Mouse (Mus musculus): ENCODE results near the gene Fgd2.
"Not testable (repeated sequence)": the region's sequence is repeated elsewhere in the genome, so short reads cannot be mapped to it uniquely, and the experiment has no call there.

The Fgd2 gene

DNA sequence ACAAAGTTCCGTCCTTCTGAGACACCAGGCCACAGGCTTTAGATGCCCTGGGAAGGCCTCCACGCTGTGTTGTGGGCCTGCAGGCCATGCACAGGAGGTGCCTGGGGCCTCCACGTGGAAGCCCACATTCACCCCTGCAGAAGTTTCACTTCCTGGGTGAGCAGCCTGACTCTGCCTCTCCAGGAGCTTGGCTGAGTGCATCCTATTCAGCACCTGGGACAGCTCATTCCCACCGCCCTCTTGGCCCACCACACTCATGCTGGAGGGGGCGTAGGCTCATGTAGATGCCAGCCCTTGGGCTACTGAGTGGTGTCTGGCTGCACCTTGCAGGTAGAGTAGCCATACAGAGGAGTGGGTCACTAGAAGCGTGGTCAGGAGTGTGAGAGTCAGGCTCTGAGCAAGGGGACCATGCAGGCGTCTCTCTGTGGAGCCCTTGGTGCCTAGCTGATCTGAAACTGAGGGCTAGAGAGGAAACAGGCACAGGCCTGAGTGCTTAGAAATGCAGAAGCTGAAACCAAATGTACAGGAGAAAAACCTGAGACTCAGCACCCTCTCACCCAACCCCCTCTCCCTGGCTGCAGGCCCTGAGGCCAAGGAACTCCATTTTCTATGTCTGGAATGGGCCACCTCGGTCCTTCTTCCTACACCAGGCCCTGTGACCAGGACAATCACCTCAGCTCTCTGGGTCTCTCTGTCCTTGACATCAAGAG, 1.4 kb downstream of the Fgd2 start:
- peak; percentile 67 for DNase-seq (ENCODE audit: low read depth, low spot score)

DNA sequence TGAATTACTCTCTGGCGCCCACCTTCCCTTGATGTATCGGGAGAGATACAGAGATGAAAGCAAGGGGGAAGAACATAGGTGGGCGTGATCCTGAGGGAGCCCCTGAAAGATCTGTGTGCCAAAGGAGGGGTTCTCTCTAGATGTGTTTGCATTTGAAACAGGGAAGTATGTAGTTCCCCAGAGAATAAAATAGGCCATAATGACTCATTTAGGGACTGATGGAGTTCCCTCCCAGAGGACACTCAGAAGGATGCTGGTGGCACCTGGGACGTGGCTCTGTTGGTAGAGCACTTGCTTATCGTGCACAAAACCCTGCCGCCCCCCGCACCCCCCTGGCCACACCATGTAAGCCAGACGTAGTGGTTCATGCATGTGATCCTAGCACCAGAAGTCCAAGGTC, 2.4 kb downstream of the Fgd2 start:
- no peak for DNase-seq (ENCODE audit: low read depth, low spot score)

- no peak for DNase-seq (ENCODE audit: low read depth, low spot score)
These were observed 4.4 kb downstream of the Fgd2 start for GRCm38 (mm10) chr17:29365105-29365621.

GRCm38 (mm10) chr17:29368726-29369125, 8.0 kb downstream of the Fgd2 start:
- DNase-seq (ENCODE audit: low read depth, low spot score) = no peak

DNA sequence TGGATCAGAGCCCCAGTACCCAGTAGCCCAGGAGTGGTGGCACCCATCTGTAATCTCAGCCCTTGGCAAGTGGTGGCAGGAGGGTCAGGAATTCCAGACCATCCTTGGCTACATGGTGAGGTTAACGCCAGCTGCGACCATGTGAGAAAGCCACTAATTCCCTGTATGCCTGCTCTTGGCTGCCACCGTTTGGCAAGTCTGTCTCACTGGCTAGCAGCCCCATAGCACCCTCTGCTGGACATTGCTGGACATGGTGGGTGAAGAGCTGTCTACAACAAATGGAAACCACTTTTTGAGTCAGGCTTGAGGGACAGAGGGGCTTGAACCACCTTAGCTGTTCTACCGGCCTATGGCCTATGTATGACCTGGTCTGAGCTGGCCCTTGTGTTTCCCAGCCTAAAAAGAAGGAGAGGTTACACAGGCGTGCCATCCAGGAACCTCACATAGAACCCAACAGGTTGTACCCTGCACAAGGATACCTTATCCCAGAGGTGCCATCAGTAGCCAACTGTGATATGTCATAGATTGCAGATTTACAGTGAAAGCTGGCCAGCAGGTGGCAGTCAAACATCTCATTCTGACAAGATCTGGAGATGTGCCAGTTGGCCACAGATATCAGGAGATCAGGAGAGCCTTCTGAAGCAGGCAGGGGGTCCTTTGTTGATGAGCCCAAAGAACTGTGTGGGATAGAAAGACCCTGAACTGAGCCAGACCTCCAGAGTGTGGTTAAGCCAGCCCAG, 10.4 kb downstream of the Fgd2 start:
- peak; percentile 93 for DNase-seq (ENCODE audit: low read depth, low spot score)

DNA sequence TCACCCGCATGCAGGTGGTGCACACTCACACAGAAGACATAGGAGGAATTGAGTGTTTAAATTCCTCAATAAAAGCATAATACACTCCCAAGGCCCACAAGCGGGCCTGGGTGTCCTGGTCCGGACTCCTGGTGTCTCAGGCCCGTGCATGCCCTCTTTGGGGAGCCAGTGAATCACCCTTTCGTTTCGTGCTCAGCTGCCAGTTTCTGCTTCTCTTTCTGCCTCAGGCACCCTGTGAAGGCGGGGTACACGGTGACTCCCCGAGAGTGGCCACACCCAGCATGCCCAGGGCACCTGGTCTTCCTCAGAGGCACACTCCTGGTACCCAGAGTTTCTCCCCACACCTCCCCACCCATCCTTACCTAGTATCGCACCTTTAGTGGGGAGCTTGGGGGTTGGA, 15.2 kb downstream of the Fgd2 start:
- no peak for DNase-seq (ENCODE audit: low read depth, low spot score)

DNA sequence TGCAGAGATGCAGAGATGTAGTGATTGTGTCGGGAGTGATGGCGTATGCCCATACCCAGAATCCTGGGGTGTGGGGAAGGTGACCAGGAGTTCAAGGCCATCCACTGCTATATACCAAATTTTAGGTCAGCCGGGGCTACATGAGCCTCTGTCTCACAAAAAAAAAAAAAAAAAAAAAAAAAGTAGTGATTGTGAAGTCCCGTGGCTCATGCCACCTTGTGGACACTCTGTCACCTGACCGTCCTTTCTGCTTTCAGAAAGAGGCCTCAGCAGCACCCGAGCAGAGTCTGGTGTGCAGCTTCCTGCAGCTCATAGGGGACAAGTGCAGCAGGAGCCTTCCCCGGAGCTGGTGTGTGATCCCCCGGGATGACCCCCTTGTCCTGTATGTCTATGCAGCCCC, 17.3 kb downstream of the Fgd2 start:
- DNase-seq (ENCODE audit: low read depth, low spot score) = no peak

GRCm38 (mm10) chr17:29380241-29380640, 19.5 kb downstream of the Fgd2 start:
- DNase-seq (ENCODE audit: low read depth, low spot score) = no peak

GRCm38 (mm10) chr17:29381472-29381871, 20.8 kb downstream of the Fgd2 start:
- DNase-seq (ENCODE audit: low read depth, low spot score) = peak; percentile 89

DNA sequence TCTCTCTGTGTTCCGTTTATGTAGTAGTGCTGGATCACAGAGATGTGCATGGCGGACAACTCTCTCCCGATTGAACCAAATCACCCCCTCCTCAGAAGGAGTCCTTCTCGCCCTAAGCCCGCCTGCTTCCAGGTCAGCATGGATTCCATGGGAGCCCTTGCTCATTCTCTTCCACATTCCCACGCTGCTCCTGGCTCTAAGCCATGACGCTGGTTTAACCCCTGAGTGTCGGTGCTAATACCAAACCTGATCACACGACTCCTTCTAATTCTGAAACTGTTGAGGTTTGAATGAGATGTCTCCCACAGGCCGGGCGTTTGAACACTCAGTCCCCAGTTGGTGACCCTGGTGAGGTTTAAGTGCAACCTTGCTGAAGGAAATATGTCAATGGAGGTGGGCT, 21.7 kb downstream of the Fgd2 start:
- no peak for DNase-seq (ENCODE audit: low read depth, low spot score)

GRCm38 (mm10) chr17:29383923-29384322, 23.2 kb downstream of the Fgd2 start:
- no peak for DNase-seq (ENCODE audit: low read depth, low spot score)

- DNase-seq (ENCODE audit: low read depth, low spot score) = no peak
These were observed 24.2 kb downstream of the Fgd2 start for GRCm38 (mm10) chr17:29384850-29385438.

- DNase-seq (ENCODE audit: low read depth, low spot score) = peak; percentile 60
These were observed 25.0 kb downstream of the Fgd2 start for GRCm38 (mm10) chr17:29385746-29386145.

DNA sequence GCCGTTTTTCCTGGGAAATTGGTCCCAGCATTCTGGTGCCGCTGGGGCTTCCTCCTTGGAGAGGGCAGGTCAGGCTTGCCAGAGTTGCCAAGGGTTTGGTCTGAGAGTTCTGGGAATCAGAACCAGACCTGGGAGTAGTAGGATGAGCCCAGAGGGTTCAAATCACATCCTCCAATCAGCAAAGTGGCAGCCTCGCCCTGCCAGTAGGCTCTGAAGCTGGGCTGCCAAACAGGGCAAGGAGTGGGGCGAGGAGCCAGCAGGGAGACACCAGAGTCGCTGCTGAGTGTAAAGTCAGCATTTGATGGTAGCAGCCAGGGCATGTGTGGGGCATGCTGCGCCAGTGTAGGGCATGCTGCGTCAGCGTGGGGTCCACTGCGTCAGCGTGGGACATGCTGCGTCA, 28.3 kb downstream of the Fgd2 start:
- DNase-seq (ENCODE audit: low read depth, low spot score) = no peak

DNA sequence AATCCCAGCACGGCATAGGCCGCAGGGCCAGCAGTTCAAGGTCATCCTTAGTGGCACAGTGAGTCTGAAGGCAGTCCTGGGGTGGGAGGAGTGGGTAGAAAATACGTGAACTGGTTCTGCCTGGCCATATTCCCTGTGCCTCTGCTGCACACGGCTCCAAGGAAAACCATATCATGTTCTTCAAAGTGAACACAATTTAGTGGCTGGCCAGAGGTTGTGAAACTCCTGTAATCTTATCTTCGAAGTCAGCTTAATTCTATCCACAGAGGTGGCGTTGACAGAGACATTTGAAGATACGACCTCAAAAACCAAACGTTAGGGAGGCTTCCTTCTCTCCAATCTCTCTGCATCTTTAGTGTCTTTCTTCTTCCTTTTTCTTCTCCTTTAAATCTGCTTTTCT, 30.6 kb downstream of the Fgd2 start:
- DNase-seq (ENCODE audit: low read depth, low spot score) = no peak

DNA sequence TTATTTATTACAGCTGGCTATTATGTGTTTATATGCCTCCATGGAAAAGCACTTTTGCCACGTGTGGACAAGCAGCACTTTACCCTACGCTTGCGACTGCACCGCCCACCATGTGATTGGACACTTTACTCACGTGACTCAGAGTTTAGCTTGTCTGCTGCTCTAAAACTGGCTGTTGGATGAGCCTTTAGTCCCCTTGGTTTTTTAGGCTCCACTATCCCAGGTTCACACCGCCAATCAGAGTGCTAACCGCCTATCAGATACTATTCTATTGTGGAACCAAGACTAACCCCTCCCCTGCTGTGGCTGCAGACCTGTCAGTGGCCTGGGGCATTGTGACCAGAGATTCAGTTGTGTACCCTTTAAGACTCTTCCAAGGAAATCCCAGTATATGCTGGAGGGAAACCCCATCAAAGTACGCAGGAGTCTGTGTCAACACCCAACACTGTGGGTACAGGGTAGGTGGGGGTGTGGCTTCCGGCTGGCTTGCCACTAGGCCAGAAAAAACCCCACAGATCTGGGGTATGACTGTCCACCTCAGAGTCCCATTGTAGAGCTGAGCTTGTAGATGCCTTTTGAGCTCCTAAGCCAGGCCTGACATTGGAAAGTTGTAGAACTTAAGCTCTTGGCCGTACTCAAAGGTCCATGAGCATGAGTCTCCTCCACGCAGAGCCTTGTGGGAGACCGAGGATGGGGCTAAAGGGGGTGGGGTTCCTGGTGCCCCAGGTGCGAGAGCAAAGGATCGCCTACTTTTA, 32.8 kb downstream of the Fgd2 start:
- peak; percentile 71 for DNase-seq (ENCODE audit: low read depth, low spot score)

DNA sequence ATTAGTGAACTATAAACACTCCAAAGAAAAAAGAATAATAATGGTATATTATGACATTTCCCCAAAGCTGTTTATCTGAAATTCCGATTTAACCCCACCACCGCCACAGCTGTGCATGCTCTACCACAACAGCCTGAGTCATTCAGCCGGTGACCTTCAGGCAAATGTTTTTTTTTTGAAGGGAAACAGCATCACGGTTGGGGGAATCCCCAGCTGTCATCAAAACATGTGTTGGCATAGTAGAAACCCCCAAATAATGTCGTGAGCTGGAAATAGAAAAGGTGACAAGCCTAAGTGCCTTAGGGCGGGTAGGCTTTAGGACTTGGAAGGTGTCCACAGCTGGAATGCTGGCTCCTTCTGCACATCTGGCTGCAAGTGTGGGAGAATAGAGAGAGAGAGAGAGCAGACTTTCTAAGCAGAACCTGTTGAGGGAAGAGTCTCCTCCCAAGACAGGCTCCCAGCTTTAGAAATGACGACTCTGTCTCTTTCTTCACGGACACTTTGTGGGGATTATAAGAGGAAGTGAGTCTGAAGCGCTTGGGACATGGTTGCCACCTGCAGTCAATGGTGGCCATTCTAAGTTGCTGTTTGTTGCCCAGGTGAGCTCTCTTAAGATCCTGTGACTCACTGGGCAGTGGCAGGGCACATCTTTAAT, 33.5 kb downstream of the Fgd2 start:
- no peak for DNase-seq (ENCODE audit: low read depth, low spot score)

DNA sequence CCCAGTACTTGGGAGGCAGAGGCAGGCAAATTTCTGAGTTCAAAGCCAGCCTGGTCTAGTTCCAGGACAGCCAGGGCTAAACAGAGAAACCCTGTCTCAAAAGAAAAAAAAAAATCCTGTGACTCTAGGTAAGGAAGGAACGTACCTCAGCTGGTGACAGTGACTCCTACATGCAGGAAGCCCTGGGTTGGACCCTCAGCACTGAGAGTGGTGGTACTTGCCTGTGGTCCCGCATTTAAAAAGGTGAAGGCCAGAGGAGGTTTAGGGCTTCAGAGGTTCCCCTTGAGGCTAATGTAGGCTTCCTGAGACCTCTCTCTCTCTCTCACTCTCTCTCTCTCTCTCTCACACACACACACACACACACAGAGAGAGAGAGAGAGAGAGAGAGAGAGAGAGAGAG, 34.0 kb downstream of the Fgd2 start:
- DNase-seq (ENCODE audit: low read depth, low spot score) = not testable (repeated sequence)

- no peak for DNase-seq (ENCODE audit: low read depth, low spot score)
These were observed 34.7 kb downstream of the Fgd2 start for GRCm38 (mm10) chr17:29395381-29395780.

GRCm38 (mm10) chr17:29396056-29396799, 35.5 kb downstream of the Fgd2 start:
- no peak for DNase-seq (ENCODE audit: low read depth, low spot score)

DNA sequence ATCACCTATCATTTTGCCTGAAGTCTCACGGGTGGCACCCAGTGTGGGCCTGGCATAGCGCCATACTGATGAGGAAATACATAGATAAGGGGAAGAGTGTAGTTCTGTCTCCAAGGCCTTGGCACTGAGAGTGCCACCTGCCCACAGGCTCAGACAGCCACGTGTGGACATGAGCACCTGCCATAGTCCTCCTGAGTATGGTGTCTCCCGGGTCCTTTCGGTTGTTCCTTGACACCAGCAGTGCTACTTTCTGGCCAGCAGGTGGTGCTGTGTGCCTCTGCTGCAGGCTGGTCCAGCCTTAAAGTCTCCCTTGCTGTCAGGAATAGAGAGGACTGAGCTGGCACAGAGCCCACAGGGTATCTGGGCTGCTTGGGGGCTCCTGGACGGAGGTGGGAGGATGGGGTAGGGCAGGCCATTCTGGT, 36.1 kb downstream of the Fgd2 start:
- peak; percentile 82 for DNase-seq (ENCODE audit: low read depth, low spot score)

All from ZHBTc4 (cell line).